Mouse (Mus musculus): ENCODE results near the gene Sfmbt1. TPM values are rescaled to one million over a fixed set of nuclear protein-coding genes. Genes with fewer than 3 reads are reported as not detected.

The Sfmbt1 gene
- polyA plus RNA-seq, 1 experiment from 2014 or later = 23.2 TPM

DNA sequence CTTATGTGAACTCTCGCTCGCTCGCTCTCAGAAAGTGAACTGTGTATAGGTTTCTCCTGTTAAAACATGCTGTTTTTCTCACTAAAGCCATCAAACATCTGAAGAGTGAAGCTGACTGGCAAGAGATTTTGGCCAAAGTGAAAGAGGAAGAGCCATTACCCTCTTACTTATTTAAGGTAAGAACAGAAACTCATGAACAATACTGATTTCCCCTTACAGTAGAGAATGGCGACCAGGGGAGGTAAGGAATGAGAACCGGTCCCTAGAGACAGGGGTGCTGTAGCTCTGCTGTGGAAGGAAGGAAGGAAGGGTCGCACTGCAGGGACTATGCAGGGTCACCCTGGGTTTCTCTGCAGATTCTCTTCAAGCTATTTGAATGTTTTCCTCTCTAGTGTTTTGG, 70.0 kb downstream of the Sfmbt1 start:
- peaks cover 45% of the 10 kb centered on the region for H3K36me3 ChIP-seq
- H3K9me3 ChIP-seq = no peaks in the 10 kb centered on the region
- no peak overlapping the region for H3K27ac ChIP-seq (replicated peaks)
- H3K4me2 ChIP-seq (replicated peaks) = no peak overlapping the region
- no peaks in the 10 kb centered on the region for H3K27me3 ChIP-seq
- WGBS = 97% methylated on average over 6 of the region's 6 CpGs
- no peaks in the 10 kb centered on the region for H3K4me1 ChIP-seq
- no peak overlapping the region for H3K4me3 ChIP-seq
- no peak overlapping the region for H3K9ac ChIP-seq (replicated peaks)
- ATAC-seq (replicated peaks) = no peak

DNA sequence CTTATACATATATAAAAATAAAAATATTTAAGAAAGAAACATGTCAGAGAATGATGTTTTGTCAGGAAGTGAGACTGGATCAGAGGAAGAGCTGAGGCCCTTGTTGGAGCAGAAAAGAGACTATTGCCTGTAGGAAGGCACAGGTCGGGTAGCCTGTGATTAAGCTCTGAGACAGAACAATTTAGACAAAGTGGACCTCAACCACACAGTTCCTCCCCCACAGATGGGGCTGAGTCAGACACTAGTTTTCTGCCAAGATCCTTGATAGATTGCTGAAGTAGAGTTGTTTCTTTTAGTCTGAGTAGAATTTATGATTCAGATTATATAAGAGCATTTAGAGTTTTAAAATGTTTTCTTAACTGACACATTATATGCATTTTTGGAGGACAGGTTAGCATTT, 74.8 kb downstream of the Sfmbt1 start:
- no peak overlapping the region for H3K4me2 ChIP-seq (replicated peaks)
- H3K36me3 ChIP-seq = peaks cover 50% of the 10 kb centered on the region
- H3K9me3 ChIP-seq = no peaks in the 10 kb centered on the region
- no peak overlapping the region for H3K9ac ChIP-seq (replicated peaks)
- no peak overlapping the region for H3K27ac ChIP-seq (replicated peaks)
- H3K4me1 ChIP-seq = no peaks in the 10 kb centered on the region
- H3K4me3 ChIP-seq = no peak overlapping the region
- ATAC-seq (replicated peaks) = no peak
- no peaks in the 10 kb centered on the region for H3K27me3 ChIP-seq
- WGBS = 65% methylated on average over 1 of the region's 1 CpGs

DNA sequence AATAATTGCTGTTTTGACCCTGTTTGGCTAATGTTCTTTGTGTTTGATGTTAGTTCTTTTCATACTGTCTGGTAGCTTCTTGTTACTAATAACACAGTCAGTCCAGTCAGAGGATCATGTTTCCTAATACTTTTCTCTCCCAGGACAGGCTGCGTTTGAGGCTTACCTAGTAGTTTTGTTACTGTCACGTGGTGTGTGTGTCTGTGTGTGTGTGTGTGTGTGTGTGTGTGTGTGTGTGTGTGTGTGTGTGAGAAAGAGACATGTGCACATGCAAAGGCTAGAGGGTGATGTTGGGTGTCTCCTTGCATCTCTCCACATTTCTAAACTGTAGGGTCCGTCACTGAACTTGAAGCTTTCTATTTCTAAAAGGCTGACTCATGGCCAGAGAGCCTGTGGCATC, 78.2 kb downstream of the Sfmbt1 start:
- ATAC-seq (replicated peaks) = no peak
- H3K27ac ChIP-seq (replicated peaks) = no peak overlapping the region
- no peaks in the 10 kb centered on the region for H3K9me3 ChIP-seq
- peaks cover 29% of the 10 kb centered on the region; the same call in 1 of the 2 replicates for H3K36me3 ChIP-seq
- no peaks in the 10 kb centered on the region for H3K27me3 ChIP-seq
- H3K4me3 ChIP-seq = no peak overlapping the region
- H3K9ac ChIP-seq (replicated peaks) = no peak overlapping the region
- H3K4me1 ChIP-seq = no peaks in the 10 kb centered on the region
- no peak overlapping the region for H3K4me2 ChIP-seq (replicated peaks)
- 92% methylated on average over 3 of the region's 3 CpGs for WGBS

DNA sequence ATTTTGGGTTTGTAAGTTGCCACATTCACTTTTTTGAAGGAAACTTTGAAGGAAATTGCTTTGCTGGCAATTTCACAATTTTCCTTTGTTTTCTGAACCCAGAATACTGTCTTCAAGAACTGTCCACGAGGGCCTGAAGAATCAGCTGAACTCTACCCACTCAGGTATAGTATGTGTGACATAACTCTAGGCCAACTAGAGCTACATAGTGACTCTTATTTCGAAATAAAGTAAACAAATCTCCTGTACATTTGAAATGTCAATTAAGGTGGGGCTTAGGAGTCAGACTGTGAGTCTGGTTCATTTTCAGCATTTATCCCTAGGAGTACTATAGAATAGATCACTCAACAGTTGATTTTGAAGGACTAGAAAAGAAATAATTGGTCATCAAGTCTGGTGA, 87.1 kb downstream of the Sfmbt1 start:
- H3K36me3 ChIP-seq = peaks cover 23% of the 10 kb centered on the region
- 92% methylated on average over 2 of the region's 2 CpGs for WGBS

DNA sequence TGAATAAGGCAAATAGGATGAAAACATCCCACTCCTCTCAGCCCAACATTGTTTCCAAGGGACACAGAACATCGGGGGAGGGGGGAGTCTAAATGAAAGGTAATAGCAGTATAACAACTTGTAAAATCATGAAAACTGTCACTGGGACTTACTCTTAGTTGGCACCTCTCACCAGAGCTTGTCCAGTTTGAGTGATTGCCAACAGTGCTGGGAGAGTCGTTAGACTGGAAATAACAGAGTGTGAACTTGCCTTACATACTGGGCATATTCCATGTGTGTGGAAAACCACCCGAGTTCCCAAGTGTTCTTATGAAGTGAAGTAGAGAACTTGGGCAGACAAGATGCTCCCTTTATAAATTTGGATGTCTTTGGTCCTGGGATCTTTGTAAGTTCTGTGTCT, 106.5 kb downstream of the Sfmbt1 start:
- ATAC-seq (replicated peaks) = no peak
- Histone ChIP-seq H3K27ac (replicated peaks) (no peak overlapping the region), H3K27me3 (no peaks in the 10 kb centered on the region), H3K9ac (replicated peaks) (no peak overlapping the region), H3K36me3 (peaks cover 30% of the 10 kb centered on the region), H3K9me3 (no peaks in the 10 kb centered on the region), H3K4me3 (no peak overlapping the region), H3K4me1 (peaks cover 5% of the 10 kb centered on the region), H3K4me2 (replicated peaks) (no peak overlapping the region)
- WGBS = 65% methylated on average over 3 of the region's 3 CpGs

More for the DNA sequence above, 87.1 kb downstream of the Sfmbt1 start:
- Histone ChIP-seq H3K4me3 (no peak overlapping the region), H3K9ac (replicated peaks) (no peak overlapping the region), H3K27me3 (no peaks in the 10 kb centered on the region), H3K4me2 (replicated peaks) (no peak overlapping the region), H3K9me3 (no peaks in the 10 kb centered on the region), H3K4me1 (no peaks in the 10 kb centered on the region), H3K27ac (replicated peaks) (no peak overlapping the region)
- ATAC-seq (replicated peaks) = no peak

DNA sequence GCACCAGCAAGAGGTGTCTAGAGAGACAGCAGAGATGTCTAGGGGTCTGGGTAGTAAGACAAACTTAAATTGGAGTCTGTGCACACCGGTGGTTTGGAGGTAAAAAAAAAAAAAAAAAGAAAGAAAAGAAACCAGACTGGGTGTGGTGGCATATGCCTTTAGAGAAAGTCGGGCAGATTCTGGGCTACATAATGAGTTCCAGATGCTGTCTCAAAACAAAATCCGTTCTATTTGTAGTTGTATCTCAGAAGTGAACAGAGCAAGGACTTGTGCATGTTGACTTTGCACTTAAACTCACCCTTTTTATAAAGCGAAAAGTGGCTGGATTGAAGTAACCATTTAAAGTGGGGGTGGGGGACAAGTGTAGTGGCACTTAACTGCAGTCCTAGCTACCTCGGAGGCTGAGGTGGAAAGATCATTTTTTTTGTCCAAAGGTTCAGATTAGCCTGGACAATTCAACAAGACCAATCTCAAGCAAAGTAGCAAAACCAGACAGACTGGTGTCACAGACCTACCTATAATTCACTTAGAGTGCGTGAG, 109.9 kb downstream of the Sfmbt1 start:
- H3K4me1 ChIP-seq = peaks cover 22% of the 10 kb centered on the region
- H3K9me3 ChIP-seq = no peaks in the 10 kb centered on the region
- ATAC-seq (replicated peaks) = no peak
- H3K27me3 ChIP-seq = no peaks in the 10 kb centered on the region
- H3K36me3 ChIP-seq = peaks cover 4% of the 10 kb centered on the region; the same call in 1 of the 2 replicates
- no peak overlapping the region for H3K9ac ChIP-seq (replicated peaks)
- WGBS = 78% methylated on average over 6 of the region's 6 CpGs
- no peak overlapping the region for H3K4me2 ChIP-seq (replicated peaks)
- no peak overlapping the region for H3K27ac ChIP-seq (replicated peaks)
- H3K4me3 ChIP-seq = no peak overlapping the region

DNA sequence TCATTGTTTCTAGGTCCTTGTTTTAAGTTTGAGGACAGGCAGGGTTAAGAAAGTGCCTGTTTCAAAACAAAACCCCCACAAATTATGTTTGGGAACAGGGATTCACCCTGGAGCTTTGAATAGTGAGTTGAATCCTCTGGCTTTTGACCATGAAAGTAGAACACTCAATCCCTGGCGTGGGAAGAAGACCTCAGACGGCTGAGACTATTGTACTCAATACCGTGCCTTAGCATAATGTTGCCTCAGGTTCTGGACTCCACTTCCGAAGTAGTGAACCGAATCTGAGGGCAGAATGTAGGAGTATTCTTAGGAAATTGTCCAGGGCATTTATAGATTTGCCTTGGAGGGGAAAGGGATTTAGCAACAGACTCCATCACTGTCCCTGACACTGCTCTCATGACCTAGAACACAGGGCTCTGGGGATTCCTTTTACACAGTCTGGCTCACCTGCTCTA, 110.4 kb downstream of the Sfmbt1 start:
- Histone ChIP-seq H3K9ac (replicated peaks) (0 out of 2 replicates have a peak overlapping the region, but pooled peaks have one; percentile 81), H3K27me3 (no peaks in the 10 kb centered on the region), H3K4me3 (peak overlapping the region; percentile 75), H3K27ac (replicated peaks) (no peak overlapping the region), H3K36me3 (no peaks in the 10 kb centered on the region), H3K9me3 (no peaks in the 10 kb centered on the region), H3K4me1 (peaks cover 22% of the 10 kb centered on the region), H3K4me2 (replicated peaks) (peak overlapping the region; percentile 66)
- ATAC-seq (replicated peaks) = no peak
- WGBS = 37% methylated on average over 5 of the region's 5 CpGs

DNA sequence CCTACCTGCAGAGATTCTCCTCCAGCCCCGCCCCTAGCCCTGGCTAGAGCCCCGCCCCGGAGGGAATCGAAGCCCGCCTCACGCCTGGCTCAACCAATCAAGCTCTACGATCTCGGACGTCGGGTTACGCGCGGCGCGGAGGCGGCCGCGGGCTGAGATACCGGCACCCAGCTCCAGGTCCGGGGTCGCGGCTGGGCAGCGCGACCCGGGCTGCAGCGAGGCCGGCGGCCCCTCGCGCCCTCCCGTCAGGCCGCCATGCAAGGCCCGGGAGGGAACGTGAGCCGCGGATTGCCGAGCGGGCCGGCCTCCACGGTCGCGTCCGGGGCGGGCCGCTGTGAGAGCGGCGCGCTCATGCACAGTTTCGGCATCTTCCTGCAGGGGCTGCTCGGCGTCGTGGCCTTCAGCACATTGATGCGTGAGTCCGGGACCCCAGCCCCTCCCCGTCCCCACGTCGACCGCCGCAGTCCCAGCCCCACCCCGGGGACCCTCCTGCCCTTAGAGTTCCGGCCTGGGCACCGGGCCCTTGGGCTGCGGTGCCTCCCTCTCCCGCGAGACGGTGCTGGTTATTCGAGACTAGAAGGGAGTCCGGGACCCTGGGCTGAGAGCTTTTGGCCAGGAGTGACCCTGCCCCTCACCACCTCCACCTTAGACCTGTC, 111.0 kb downstream of the Sfmbt1 start, which contains the start of gene Tmem110:
Tmem110 (plus strand) TSS at position 115 of the 656 bp plus-strand sequence.
- ATAC-seq (replicated peaks) = peak; percentile 97
- peak within 1 kb of the TSS; percentile 75 for H3K4me3 ChIP-seq
- peak within 1 kb of the TSS; percentile 71 for H3K27ac ChIP-seq (replicated peaks)
- peak within 1 kb of the TSS; percentile 81 for H3K9ac ChIP-seq (replicated peaks)
- peaks cover 22% of the 10 kb centered on the region for H3K4me1 ChIP-seq
- under 1% methylated on average over 68 of the region's 68 CpGs for WGBS
- peak within 1 kb of the TSS; percentile 66 for H3K4me2 ChIP-seq (replicated peaks)
- H3K27me3 ChIP-seq = no peaks in the 10 kb centered on the region
- no peaks in the 10 kb centered on the region for H3K9me3 ChIP-seq
- no peaks in the 10 kb centered on the region for H3K36me3 ChIP-seq

DNA sequence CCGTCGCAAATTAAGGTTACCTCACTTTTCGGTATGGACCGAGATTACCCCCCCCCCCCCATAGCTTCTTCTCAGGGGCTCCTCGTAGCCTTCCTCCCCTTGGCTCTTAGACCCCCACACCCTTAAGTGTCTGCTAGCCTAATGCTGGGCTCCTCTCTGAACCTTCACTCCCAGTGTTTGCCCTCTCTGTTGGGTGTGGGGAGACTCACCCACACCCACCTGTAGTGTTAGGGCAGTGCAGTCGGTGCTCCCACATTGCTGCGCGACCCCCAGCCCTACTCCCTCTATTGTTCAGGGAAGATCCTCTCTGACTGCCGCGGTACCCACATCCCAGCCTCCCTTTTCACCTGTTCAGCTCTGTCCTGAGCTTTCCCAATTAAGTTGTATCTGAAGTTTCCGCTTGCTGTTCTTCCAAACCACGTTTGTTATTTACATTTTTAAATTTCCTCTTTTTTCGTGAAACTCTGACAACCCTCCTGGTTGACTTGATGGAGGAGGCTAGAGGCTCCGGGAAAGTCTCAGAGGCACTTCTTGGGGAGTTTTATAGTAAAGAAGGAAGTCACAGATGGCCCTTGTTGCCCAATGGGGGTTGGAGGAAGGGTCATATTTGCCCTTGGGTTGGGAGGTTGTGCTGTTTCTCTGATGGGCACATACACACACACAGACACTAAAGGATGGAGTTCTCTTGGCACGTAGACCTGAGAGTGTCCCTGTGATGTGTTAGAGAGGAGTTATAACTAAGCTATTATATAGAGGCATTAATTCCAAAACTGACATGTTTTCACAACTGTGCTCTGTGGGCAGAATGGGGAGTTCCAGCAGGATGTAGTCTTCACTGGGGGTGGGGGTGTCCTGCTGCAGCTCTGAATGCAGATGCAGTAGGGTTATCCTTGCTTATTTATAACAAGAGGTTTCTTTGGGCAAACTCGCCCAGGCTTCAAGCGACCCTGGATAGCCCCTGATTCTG, 111.8 kb downstream of the Sfmbt1 start:
- H3K4me1 ChIP-seq = peaks cover 22% of the 10 kb centered on the region
- 20% methylated on average over 17 of the region's 17 CpGs for WGBS
- H3K4me3 ChIP-seq = peak overlapping the region; percentile 75
- H3K9me3 ChIP-seq = no peaks in the 10 kb centered on the region
- H3K9ac ChIP-seq (replicated peaks) = peak overlapping the region; percentile 81
- no peaks in the 10 kb centered on the region for H3K36me3 ChIP-seq
- no peak overlapping the region for H3K27ac ChIP-seq (replicated peaks)
- no peaks in the 10 kb centered on the region for H3K27me3 ChIP-seq
- peak overlapping the region; percentile 66 for H3K4me2 ChIP-seq (replicated peaks)
- ATAC-seq (replicated peaks) = peak; percentile 29

DNA sequence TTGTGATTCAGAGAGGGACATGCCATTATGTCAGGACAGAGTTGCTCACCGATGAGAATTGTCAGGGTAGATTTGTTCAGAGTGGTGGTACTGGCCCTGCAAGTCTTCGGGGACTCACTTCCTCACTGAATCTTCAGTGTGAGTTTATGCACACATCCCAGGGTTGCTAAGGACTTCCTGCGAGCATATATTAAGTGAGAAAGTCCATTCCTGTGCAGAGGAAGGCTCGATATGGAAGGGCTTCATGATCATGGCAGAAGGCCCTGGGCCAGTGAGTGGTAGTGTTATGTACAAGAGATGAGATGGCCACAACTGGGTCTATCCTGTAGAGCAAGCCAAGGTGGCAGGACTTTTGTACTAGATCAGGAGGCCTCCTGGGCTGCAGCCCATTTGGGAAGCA, 112.8 kb downstream of the Sfmbt1 start:
- no peak overlapping the region for H3K4me3 ChIP-seq
- H3K4me2 ChIP-seq (replicated peaks) = no peak overlapping the region
- H3K36me3 ChIP-seq = no peaks in the 10 kb centered on the region
- 87% methylated on average over 4 of the region's 4 CpGs for WGBS
- no peak overlapping the region for H3K27ac ChIP-seq (replicated peaks)
- H3K4me1 ChIP-seq = peaks cover 22% of the 10 kb centered on the region
- H3K9me3 ChIP-seq = no peaks in the 10 kb centered on the region
- no peak for ATAC-seq (replicated peaks)
- H3K27me3 ChIP-seq = no peaks in the 10 kb centered on the region
- no peak overlapping the region for H3K9ac ChIP-seq (replicated peaks)

DNA sequence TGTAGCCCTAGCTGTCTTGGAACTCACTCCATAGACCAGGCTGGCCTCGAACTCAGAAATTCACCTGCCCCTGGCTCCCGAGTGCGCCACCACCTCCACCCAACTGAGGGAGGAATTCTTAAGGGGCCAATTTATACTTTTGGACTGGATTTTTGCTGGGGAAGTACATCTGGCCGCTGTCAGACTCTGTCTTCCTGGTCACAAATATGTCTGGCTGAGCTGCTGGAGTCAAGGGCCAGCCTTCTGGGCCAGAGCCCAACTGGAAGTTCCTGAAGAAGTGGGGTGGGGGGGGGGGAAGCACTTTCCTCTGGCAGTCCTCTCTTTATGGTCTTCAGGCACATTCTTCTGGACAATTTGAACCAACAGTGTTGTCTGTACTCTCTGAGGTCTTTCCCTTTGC, 113.4 kb downstream of the Sfmbt1 start:
- Histone ChIP-seq H3K27ac (replicated peaks) (no peak overlapping the region), H3K4me2 (replicated peaks) (no peak overlapping the region), H3K9ac (replicated peaks) (no peak overlapping the region), H3K36me3 (no peaks in the 10 kb centered on the region), H3K4me3 (no peak overlapping the region), H3K4me1 (peaks cover 22% of the 10 kb centered on the region), H3K27me3 (no peaks in the 10 kb centered on the region), H3K9me3 (no peaks in the 10 kb centered on the region)
- ATAC-seq (replicated peaks) = no peak
- WGBS = 93% methylated on average over 4 of the region's 4 CpGs

All from forebrain, embryonic 15.5 days (tissue).